Mouse (Mus musculus) lung, postnatal 14 days (tissue): ENCODE measurements around the gene Ube2cbp.

ENCODE experiments used
- DNase-seq: peaks from one replicate; pipeline ENCODE4 v3.0.0; 2021

The Ube2cbp gene

GRCm38 (mm10) chr9:86464151-86465105 lies at the start of gene Ube2cbp:
Ube2cbp (minus strand) TSS chr9:86464950.
- peak; percentile 87 for DNase-seq

GRCm38 (mm10) chr9:86514390-86514789 lies 49.6 kb upstream of the Ube2cbp start:
- no peak for DNase-seq

GRCm38 (mm10) chr9:86513733-86514132 lies 49.0 kb upstream of the Ube2cbp start:
- DNase-seq: no peak

- DNase-seq: no peak
Observed at GRCm38 (mm10) chr9:86507437-86507836, 42.7 kb upstream of the Ube2cbp start.

GRCm38 (mm10) chr9:86499083-86499482 lies 34.3 kb upstream of the Ube2cbp start:
- no peak for DNase-seq

- DNase-seq: no peak
Observed at GRCm38 (mm10) chr9:86496261-86496660, 31.5 kb upstream of the Ube2cbp start.

GRCm38 (mm10) chr9:86491740-86492139 lies 27.0 kb upstream of the Ube2cbp start:
- DNase-seq: no peak

- DNase-seq: no peak
Observed at GRCm38 (mm10) chr9:86482236-86482635, 17.5 kb upstream of the Ube2cbp start.

- peak; percentile 18 for DNase-seq
Observed at GRCm38 (mm10) chr9:86478414-86479093, 13.8 kb upstream of the Ube2cbp start.

- DNase-seq: no peak
Observed at GRCm38 (mm10) chr9:86476763-86477162, 12.0 kb upstream of the Ube2cbp start.

GRCm38 (mm10) chr9:86475956-86476355 lies 11.2 kb upstream of the Ube2cbp start:
- no peak for DNase-seq

- peak; percentile 94 for DNase-seq
Observed at GRCm38 (mm10) chr9:86466990-86467870, 2.5 kb upstream of the Ube2cbp start, which contains the start of gene Dop1a. Dop1a (plus strand) TSS chr9:86467154.

GRCm38 (mm10) chr9:86453626-86454025 lies 11.1 kb downstream of the Ube2cbp start:
- DNase-seq: no peak

- DNase-seq: peak; percentile 67
Observed at GRCm38 (mm10) chr9:86451617-86452016, 13.1 kb downstream of the Ube2cbp start.

- DNase-seq: no peak
Observed at GRCm38 (mm10) chr9:86451094-86451493, 13.7 kb downstream of the Ube2cbp start.

GRCm38 (mm10) chr9:86449581-86449980 lies 15.2 kb downstream of the Ube2cbp start:
- DNase-seq: peak; percentile 86

GRCm38 (mm10) chr9:86447431-86447830 lies 17.3 kb downstream of the Ube2cbp start:
- DNase-seq: no peak

GRCm38 (mm10) chr9:86446847-86447246 lies 17.9 kb downstream of the Ube2cbp start:
- DNase-seq: no peak

- DNase-seq: no peak
Observed at GRCm38 (mm10) chr9:86442248-86442647, 22.5 kb downstream of the Ube2cbp start.

- DNase-seq: no peak
Observed at GRCm38 (mm10) chr9:86438337-86439009, 26.3 kb downstream of the Ube2cbp start.

GRCm38 (mm10) chr9:86436608-86437007 lies 28.1 kb downstream of the Ube2cbp start:
- DNase-seq: no peak

GRCm38 (mm10) chr9:86435510-86435909 lies 29.2 kb downstream of the Ube2cbp start:
- DNase-seq: no peak
